Mouse (Mus musculus) forebrain, embryonic 16.5 days (tissue): ENCODE results near the gene Atxn1. TPM values are rescaled to one million over a fixed set of nuclear protein-coding genes. Genes with fewer than 3 reads are reported as not detected.

ENCODE experiments used
- ATAC-seq: fragments of 200-750 bp; cut with Nextera tagmentation; 2 replicates; pipeline ENCODE4 v1.8.0; 2017; ENCODE audit warnings: mild to moderate bottlenecking, moderate library complexity
- H3K27ac ChIP-seq: fragments of 300-500 bp; sonication (generic); 2 replicates; pipeline ENCODE4 v1.5.1; 2014; ENCODE audit warnings: low read length, control low read depth
- H3K27me3 ChIP-seq: fragments of 300-500 bp; sonication (generic); replicated peaks from 2 replicates; pipeline ENCODE4 v1.6.1; 2014; ENCODE audit warnings: low read length; ENCODE audit not compliant: control insufficient read depth, insufficient read depth
- H3K36me3 ChIP-seq: fragments of 300-500 bp; sonication (generic); 2 replicates; pipeline ENCODE4 v1.6.1; 2014; ENCODE audit not compliant: control insufficient read depth, insufficient read depth
- H3K4me1 ChIP-seq: fragments of 300-500 bp; sonication (generic); replicated peaks from 2 replicates; pipeline ENCODE4 v1.6.1; 2014; ENCODE audit warnings: low read length; ENCODE audit not compliant: control insufficient read depth, insufficient read depth
- H3K4me2 ChIP-seq: fragments of 300-500 bp; sonication (generic); 2 replicates; pipeline ENCODE4 v1.6.1; 2014; ENCODE audit warnings: mild to moderate bottlenecking, low read length, control low read depth
- H3K4me3 ChIP-seq: fragments of 300-500 bp; sonication (generic); replicated peaks from 2 replicates; pipeline ENCODE4 v1.5.1; 2014; ENCODE audit warnings: mild to moderate bottlenecking, low read length, control low read depth
- H3K9ac ChIP-seq: fragments of 300-500 bp; sonication (generic); replicated peaks from 2 replicates; pipeline ENCODE4 v1.6.1; 2014; ENCODE audit warnings: low read depth, low read length, control low read depth
- H3K9me3 ChIP-seq: fragments of 300-500 bp; sonication (generic); 2 replicates; pipeline ENCODE4 v1.6.1; 2016; ENCODE audit warnings: low read length; ENCODE audit not compliant: control insufficient read depth
- WGBS: fragments of 180-500 bp; shearing (Covaris S2); extraction: QIAGEN DNeasy Blood & Tissue Kit; methylation state at CpG from one replicate; pipeline ENCODE4 v1.1.7; 2014; 5-methylcytosine and 5-hydroxymethylcytosine counted together
- polyA plus RNA-seq: library from polyadenylated mRNA; unstranded; fragments of >200 nt; fragmentation: Nextera tagmentation; extraction: Ambion mirVana; gene quantifications from 2 replicates; pipeline ENCODE4 v1.2.1, GENCODE M21; 2015

Atxn1 gene
- polyA plus RNA-seq, 1 experiment from 2014 or later, result 15.3 TPM

GRCm38 (mm10) chr13:45749937-45750336 lies 214.9 kb downstream of the Atxn1 start:
- H3K27ac ChIP-seq, result 0 out of 2 replicates have a peak overlapping the region, but pooled peaks have one; percentile 14
- H3K4me2 ChIP-seq, result no peak overlapping the region
- WGBS, result 38% methylated on average over 1 of the region's 1 CpGs
- H3K9ac ChIP-seq, result no peak overlapping the region
- no peak for ATAC-seq
- H3K9me3 ChIP-seq, result no peaks in the 10 kb centered on the region
- H3K4me3 ChIP-seq, result no peak overlapping the region
- no peaks in the 10 kb centered on the region for H3K36me3 ChIP-seq
- peaks cover 16% of the 10 kb centered on the region for H3K4me1 ChIP-seq
- H3K27me3 ChIP-seq, result no peaks in the 10 kb centered on the region

DNA sequence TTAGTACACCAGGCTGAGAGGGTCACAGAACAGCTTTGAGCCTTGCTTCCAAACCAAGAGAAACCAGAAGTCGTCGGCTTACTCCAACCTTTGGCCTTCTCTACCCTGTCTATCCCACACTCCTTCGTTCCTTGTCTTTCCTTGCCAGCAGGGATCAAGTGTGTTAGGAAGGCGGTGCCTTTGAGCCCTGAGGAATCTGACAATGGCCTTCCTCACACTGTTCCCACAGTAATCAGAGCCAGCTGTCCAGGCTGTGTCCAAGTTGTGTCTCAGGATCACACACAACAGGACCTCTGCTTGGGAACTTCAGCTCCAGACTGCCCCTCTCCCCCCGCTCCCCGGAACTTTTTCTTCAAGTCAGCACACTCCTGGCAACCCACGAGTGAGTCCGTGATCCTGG lies 215.6 kb downstream of the Atxn1 start:
- H3K27ac ChIP-seq, result no peak overlapping the region
- H3K4me2 ChIP-seq, result no peak overlapping the region
- no peaks in the 10 kb centered on the region for H3K9me3 ChIP-seq
- no peaks in the 10 kb centered on the region for H3K36me3 ChIP-seq
- no peak overlapping the region for H3K4me3 ChIP-seq
- H3K4me1 ChIP-seq, result peaks cover 16% of the 10 kb centered on the region
- ATAC-seq, result no peak
- WGBS, result 84% methylated on average over 8 of the region's 8 CpGs
- H3K27me3 ChIP-seq, result no peaks in the 10 kb centered on the region
- H3K9ac ChIP-seq, result no peak overlapping the region

DNA sequence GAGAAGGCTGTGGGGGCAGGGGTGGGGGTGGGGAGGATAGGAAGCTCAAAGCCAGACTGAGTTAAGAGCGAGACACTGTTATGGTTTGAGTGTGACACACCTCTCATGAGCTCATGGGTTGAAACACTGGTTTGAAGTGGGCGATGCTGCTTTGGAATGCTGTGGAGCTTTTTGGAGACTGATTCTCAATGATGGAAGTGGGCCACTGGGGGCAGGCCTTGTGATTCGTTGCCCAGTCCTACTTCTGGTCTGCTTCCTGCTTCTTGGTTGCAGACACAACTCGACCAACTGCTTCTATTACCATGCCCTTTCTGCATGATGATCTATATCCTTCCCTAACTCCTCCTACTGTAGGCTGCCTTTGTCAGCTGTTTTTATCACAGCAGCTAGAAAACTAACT lies 216.1 kb downstream of the Atxn1 start:
- Histone ChIP-seq H3K27me3 (no peaks in the 10 kb centered on the region), H3K4me3 (no peak overlapping the region), H3K4me2 (no peak overlapping the region), H3K27ac (no peak overlapping the region), H3K36me3 (no peaks in the 10 kb centered on the region), H3K9me3 (no peaks in the 10 kb centered on the region), H3K4me1 (peaks cover 16% of the 10 kb centered on the region), H3K9ac (no peak overlapping the region)
- no peak for ATAC-seq
- WGBS, result 76% methylated on average over 4 of the region's 4 CpGs

DNA sequence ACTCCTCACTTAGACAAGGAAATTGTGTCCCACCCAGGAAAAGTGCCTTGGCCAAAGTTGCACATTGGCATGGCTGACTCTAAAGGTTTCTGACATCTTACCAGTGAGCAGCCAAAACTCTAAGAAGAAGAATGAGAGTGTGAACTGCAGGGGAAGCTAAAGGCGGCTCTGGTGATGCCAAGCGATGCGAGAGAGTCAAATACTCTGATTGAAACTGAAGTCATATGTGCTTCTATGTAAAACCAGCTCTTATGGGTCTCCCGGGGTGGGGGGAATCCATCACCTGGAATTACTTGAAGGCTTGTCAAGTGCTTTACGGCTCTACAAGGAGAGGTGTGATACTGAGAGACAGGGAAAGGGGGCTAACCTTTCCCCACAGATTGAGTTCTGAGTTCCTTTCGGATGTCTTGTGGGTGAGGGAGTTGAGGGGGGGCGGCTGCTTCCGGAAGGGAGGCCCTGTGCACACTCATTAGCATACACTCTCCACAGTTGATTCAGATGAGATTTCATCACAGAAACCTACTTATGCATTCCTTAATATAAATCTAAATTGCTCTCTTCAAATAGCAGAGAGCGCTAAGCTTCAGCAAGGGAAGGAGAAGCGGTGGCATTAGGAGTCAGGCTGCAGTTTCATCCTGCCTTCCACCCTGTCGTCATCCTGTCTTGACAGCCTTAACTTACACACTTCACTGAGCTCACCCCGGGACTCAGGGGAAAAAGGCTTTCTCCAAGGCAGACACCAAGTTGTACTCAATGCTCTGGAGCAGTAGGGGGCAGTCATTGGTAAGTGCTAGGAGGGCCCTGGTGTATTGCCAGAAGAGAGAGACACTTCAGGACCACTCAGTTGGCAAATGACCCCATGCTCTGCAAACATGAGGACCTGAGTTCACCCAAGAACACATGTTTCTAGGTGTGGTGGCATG lies 218.7 kb downstream of the Atxn1 start:
- Histone ChIP-seq H3K4me3 (no peak overlapping the region), H3K4me1 (peaks cover 11% of the 10 kb centered on the region), H3K27me3 (no peaks in the 10 kb centered on the region), H3K36me3 (no peaks in the 10 kb centered on the region), H3K4me2 (no peak overlapping the region), H3K9me3 (no peaks in the 10 kb centered on the region), H3K27ac (peak overlapping the region; percentile 45), H3K9ac (no peak overlapping the region)
- peak; percentile 57 for ATAC-seq
- 59% methylated on average over 12 of the region's 12 CpGs for WGBS

- peaks cover 3% of the 10 kb centered on the region for H3K4me1 ChIP-seq
- ATAC-seq, result no peak
- H3K27ac ChIP-seq, result 0 out of 2 replicates have a peak overlapping the region, but pooled peaks have one; percentile 29
- H3K36me3 ChIP-seq, result no peaks in the 10 kb centered on the region
- no peak overlapping the region for H3K4me3 ChIP-seq
- H3K4me2 ChIP-seq, result no peak overlapping the region
- WGBS, result 85% methylated on average over 7 of the region's 7 CpGs
- no peak overlapping the region for H3K9ac ChIP-seq
- H3K27me3 ChIP-seq, result no peaks in the 10 kb centered on the region
- H3K9me3 ChIP-seq, result no peaks in the 10 kb centered on the region
Observed at GRCm38 (mm10) chr13:45744803-45745432, 219.9 kb downstream of the Atxn1 start.

DNA sequence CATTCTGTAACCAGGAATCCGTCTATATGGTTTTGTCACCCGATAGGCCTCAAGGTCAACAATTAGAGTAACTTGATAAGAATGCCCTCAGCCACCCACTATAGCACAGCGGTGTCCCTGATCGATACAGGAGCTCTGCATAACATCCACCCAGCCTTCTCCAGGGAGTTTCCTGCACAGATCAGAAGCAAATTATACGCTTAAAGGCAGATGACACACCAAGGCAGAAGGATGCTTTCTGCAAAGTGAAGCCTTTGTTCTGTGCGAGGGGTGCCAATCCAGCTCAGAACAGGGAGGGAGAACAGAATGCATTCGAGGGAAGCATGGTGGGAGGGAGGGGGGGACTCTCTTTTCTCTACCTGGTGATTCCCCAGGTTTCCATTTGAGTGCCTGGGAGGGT lies 221.0 kb downstream of the Atxn1 start:
- Histone ChIP-seq H3K9ac (no peak overlapping the region), H3K4me2 (no peak overlapping the region), H3K4me3 (no peak overlapping the region), H3K9me3 (no peaks in the 10 kb centered on the region), H3K27me3 (no peaks in the 10 kb centered on the region), H3K36me3 (peaks cover 2% of the 10 kb centered on the region; the same call in 1 of the 2 replicates), H3K4me1 (0 out of 2 replicates have a peak, but pooled peaks cover 3% of the 10 kb centered on the region), H3K27ac (peak overlapping the region; percentile 34; the same call in 1 of the 2 replicates)
- 59% methylated on average over 7 of the region's 7 CpGs for WGBS
- ATAC-seq, result peak; percentile 47

DNA sequence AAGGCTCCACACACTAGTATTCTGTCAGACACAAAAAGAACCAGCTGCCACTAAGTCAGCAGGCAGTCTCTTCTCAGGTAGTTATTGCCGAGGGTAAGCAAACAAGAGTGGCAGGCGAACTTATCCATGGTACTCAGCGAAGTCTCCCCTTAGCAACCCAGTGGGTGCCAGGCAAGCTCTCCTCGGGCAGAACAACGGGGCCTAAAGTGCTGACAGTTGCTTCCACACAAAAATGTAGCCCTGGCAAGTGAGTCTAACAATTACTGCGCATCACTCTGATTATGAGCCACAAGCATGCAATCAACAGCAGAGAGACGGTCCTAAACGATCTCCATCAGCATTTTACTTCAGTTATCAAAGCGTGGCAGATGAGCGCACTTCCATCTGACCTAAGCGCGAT lies 224.4 kb downstream of the Atxn1 start:
- WGBS, result 68% methylated on average over 12 of the region's 12 CpGs
- Histone ChIP-seq H3K4me1 (0 out of 2 replicates have a peak, but pooled peaks cover 3% of the 10 kb centered on the region), H3K9me3 (no peaks in the 10 kb centered on the region), H3K9ac (no peak overlapping the region), H3K36me3 (peaks cover 2% of the 10 kb centered on the region; the same call in 1 of the 2 replicates), H3K4me3 (no peak overlapping the region), H3K27me3 (no peaks in the 10 kb centered on the region), H3K4me2 (no peak overlapping the region), H3K27ac (no peak overlapping the region)
- peak; percentile 20; the same call in 1 of the 2 replicates for ATAC-seq

DNA sequence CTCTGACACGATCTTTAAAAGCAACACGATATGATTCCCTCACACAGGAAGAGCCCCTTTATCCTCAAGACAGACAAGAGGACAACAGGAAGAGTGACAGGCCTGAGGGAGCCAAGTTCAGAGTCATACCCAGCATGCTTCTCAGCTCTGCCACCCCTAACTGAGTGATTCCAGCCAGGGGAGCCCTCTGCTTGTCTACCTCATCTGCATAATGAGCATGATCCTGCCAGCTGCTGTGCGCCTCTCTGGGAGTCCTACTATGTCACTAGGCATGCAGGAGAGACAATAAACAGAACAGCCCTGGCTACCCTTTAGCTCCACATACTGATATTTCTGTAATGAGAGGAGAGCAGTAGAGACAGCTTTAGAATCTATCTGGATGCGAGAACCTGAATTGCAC lies 228.6 kb downstream of the Atxn1 start:
- no peak overlapping the region for H3K4me3 ChIP-seq
- 59% methylated on average over 4 of the region's 4 CpGs for WGBS
- H3K9me3 ChIP-seq, result no peaks in the 10 kb centered on the region
- H3K9ac ChIP-seq, result no peak overlapping the region
- H3K27me3 ChIP-seq, result no peaks in the 10 kb centered on the region
- ATAC-seq, result no peak
- no peak overlapping the region for H3K4me2 ChIP-seq
- peaks cover 2% of the 10 kb centered on the region; the same call in 1 of the 2 replicates for H3K36me3 ChIP-seq
- H3K4me1 ChIP-seq, result 0 out of 2 replicates have a peak, but pooled peaks cover 3% of the 10 kb centered on the region
- H3K27ac ChIP-seq, result no peak overlapping the region

GRCm38 (mm10) chr13:45735802-45736201 lies 229.0 kb downstream of the Atxn1 start:
- peaks cover 2% of the 10 kb centered on the region; the same call in 1 of the 2 replicates for H3K36me3 ChIP-seq
- H3K9ac ChIP-seq, result no peak overlapping the region
- WGBS, result 90% methylated on average over 3 of the region's 3 CpGs
- H3K4me1 ChIP-seq, result 0 out of 2 replicates have a peak, but pooled peaks cover 3% of the 10 kb centered on the region
- H3K4me3 ChIP-seq, result no peak overlapping the region
- no peaks in the 10 kb centered on the region for H3K9me3 ChIP-seq
- ATAC-seq, result no peak
- H3K27me3 ChIP-seq, result no peaks in the 10 kb centered on the region
- H3K4me2 ChIP-seq, result no peak overlapping the region
- H3K27ac ChIP-seq, result no peak overlapping the region
